Mouse (Mus musculus) hindbrain, postnatal 0 days (tissue): Measurements from ENCODE around the gene Gucy2g. TPM values are rescaled to one million over a fixed set of nuclear protein-coding genes. Genes with fewer than 3 reads are reported as not detected.
A peak's percentile ranks its signal among the peaks of the same experiment; 100 is the strongest.
"Not testable (repeated sequence)": the region's sequence is repeated elsewhere in the genome, so short reads cannot be mapped to it uniquely, and the experiment has no call there.

Experiments used
- ATAC-seq: fragments of 200-750 bp; cut with Nextera tagmentation; 2 replicates; pipeline ENCODE4 v1.8.0; 2017; ENCODE audit warnings: mild to moderate bottlenecking, moderate TSS enrichment, moderate library complexity
- DNase-seq: peaks from one replicate; pipeline ENCODE4 v3.0.0-alpha.2; 2015; ENCODE audit warnings: low spot score
- H3K27ac ChIP-seq: fragments of 300-500 bp; sonication (generic); 2 replicates; pipeline ENCODE4 v1.5.1; 2014; ENCODE audit warnings: mild to moderate bottlenecking
- H3K27me3 ChIP-seq: fragments of 300-500 bp; sonication (generic); 2 replicates; pipeline ENCODE4 v1.6.1; 2014; ENCODE audit warnings: low read length, mixed read lengths; ENCODE audit not compliant: insufficient read depth
- H3K36me3 ChIP-seq: fragments of 300-500 bp; sonication (generic); 2 replicates; pipeline ENCODE4 v1.6.1; 2014; ENCODE audit warnings: low read length, mixed read lengths; ENCODE audit not compliant: insufficient read depth
- H3K4me1 ChIP-seq: fragments of 300-500 bp; sonication (generic); 2 replicates; pipeline ENCODE4 v1.6.1; 2014; ENCODE audit warnings: antibody characterized with exemption, low read length, mixed read lengths; ENCODE audit not compliant: insufficient read depth
- H3K4me2 ChIP-seq: fragments of 300-500 bp; sonication (generic); 2 replicates; pipeline ENCODE4 v1.6.1; 2014; ENCODE audit warnings: low read depth, mild to moderate bottlenecking, low read length, moderate library complexity, mixed read lengths
- H3K4me3 ChIP-seq: fragments of 300-500 bp; sonication (generic); 2 replicates; pipeline ENCODE4 v1.5.1; 2014; ENCODE audit warnings: low read length
- H3K9ac ChIP-seq: fragments of 300-500 bp; sonication (generic); replicated peaks from 2 replicates; pipeline ENCODE4 v1.6.1; 2014; ENCODE audit warnings: mild to moderate bottlenecking, low read length, moderate library complexity, mixed read lengths
- H3K9me3 ChIP-seq: fragments of 300-500 bp; sonication (generic); 2 replicates; pipeline ENCODE4 v1.6.1; 2016; ENCODE audit warnings: low read length, mixed read lengths
- CTCF ChIP-seq: IDR thresholded peaks from 2 replicates; pipeline ENCODE4 v1.5.1; 2016; ENCODE audit warnings: antibody characterized with exemption, control low read depth, low read depth
- WGBS: fragments of 180-500 bp; shearing (Covaris S2); extraction: QIAGEN DNeasy Blood & Tissue Kit; methylation state at CpG from one replicate; pipeline ENCODE4 v1.1.7; 2014; 5-methylcytosine and 5-hydroxymethylcytosine counted together
- polyA plus RNA-seq: library from polyadenylated mRNA; unstranded; fragments of >200 nt; fragmentation: Nextera tagmentation; extraction: Ambion mirVana; gene quantifications from 2 replicates; pipeline ENCODE4 v1.2.1, GENCODE M21; 2015
- total RNA-seq: library from RNA; depleted of rRNA; stranded (reverse); fragments of >200 nt; gene quantifications from 2 replicates; pipeline ENCODE4 v1.2.3, GENCODE M21; 2014

Gucy2g gene
- total and polyA plus RNA-seq, 2 experiments from 2014 or later: 0.09 TPM; not detected in 1

DNA sequence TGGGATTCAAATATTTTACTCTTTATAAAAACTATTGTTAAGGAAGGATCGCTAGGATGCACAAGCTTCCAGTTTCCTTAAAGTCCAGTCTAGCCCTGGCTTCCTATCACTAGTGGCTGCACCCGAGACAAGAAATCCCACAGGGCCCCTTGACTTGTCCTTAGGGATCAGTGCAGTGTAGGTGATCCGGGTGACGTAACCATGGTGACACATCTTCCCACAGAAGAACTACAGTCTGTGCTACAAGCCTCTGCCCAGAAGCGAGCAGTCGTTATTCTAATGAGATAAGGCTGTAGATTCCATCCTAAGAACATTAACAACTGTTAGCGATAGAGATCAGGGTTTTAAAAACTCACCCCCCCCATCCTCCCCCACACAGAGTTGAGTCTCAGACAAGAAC is 56.0 kb downstream of the Gucy2g start:
- Histone ChIP-seq H3K9ac (no peak overlapping the region), H3K27me3 (no peaks in the 10 kb centered on the region), H3K4me1 (no peaks in the 10 kb centered on the region; the same call in 1 of the 2 replicates), H3K4me3 (no peak overlapping the region), H3K4me2 (no peak overlapping the region), H3K36me3 (no peaks in the 10 kb centered on the region), H3K27ac (peak overlapping the region; percentile 63), H3K9me3 (no peaks in the 10 kb centered on the region)
- 33% methylated on average over 7 of the region's 7 CpGs for WGBS
- TF ChIP-seq CTCF: no peak
- DNase-seq: peak; percentile 27
- ATAC-seq: peak; percentile 61; the same call in 1 of the 2 replicates

GRCm38 (mm10) chr19:55184442-55184841 is 56.6 kb downstream of the Gucy2g start:
- H3K27ac ChIP-seq: peak overlapping the region; percentile 63
- 45% methylated on average over 7 of the region's 7 CpGs for WGBS

DNA sequence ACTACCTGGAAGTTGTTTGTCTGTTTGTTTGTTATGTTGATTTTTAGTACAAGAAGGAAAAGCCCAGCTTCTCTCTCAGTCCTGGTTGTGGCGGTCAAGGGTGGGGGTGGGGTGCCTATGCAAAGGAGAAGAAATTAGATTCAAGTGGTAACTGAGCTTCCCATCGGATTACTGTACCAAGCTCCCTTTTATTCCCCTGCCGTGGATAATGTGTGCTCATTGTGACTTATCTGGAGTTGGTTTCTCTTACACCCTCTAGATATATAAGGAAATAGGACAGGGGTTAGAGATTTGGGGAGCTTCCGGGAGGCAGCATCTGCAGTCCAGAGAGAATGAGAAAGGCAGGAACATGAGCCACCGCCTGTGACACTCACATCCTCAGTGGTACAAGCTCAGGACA is 60.6 kb downstream of the Gucy2g start, which contains the start of gene Tectb:
Tectb (plus strand) TSS at position 301 of the 400 bp plus-strand sequence.
- H3K9me3 ChIP-seq: no peaks in the 10 kb centered on the region
- H3K36me3 ChIP-seq: no peaks in the 10 kb centered on the region
- DNase-seq: no peak
- H3K4me1 ChIP-seq: no peaks in the 10 kb centered on the region; the same call in 1 of the 2 replicates
- no peak for ATAC-seq
- H3K27ac ChIP-seq: no peak within 1 kb of the TSS
- TF ChIP-seq CTCF: no peak
- H3K4me2 ChIP-seq: no peak within 1 kb of the TSS
- 72% methylated on average over 5 of the region's 5 CpGs for WGBS
- no peak within 1 kb of the TSS for H3K9ac ChIP-seq
- no peaks in the 10 kb centered on the region for H3K27me3 ChIP-seq
- H3K4me3 ChIP-seq: no peak within 1 kb of the TSS

More at GRCm38 (mm10) chr19:55184442-55184841, 56.6 kb downstream of the Gucy2g start:
- Histone ChIP-seq H3K36me3 (no peaks in the 10 kb centered on the region), H3K4me1 (no peaks in the 10 kb centered on the region; the same call in 1 of the 2 replicates), H3K27me3 (no peaks in the 10 kb centered on the region), H3K4me2 (no peak overlapping the region), H3K4me3 (no peak overlapping the region), H3K9me3 (no peaks in the 10 kb centered on the region), H3K9ac (no peak overlapping the region)
- no peak for TF ChIP-seq CTCF
- peak; percentile 48 for DNase-seq
- ATAC-seq: 0 out of 2 replicates have a peak, but pooled peaks have one; percentile 44

- no peak for DNase-seq
Observed at GRCm38 (mm10) chr19:55177143-55177542, 63.9 kb downstream of the Gucy2g start.

DNA sequence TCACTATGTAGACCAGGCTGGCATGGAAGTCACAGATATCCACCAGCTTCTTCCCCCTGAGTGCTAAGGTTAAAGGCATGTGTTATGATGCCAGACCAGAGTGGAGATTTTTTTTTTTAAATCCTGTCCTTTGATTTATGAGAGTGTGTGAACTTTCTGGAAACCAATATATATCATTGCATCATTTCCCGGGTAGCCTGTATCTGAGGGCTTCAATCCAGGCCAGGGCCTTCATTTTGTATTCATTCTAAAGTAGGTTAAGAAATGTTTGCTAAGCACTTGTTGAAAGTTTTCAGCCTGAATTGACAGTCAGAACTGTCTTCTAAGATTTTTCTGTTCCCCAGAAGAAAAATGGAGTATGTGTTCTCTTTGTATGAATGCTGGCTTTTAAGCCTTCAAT is 69.5 kb downstream of the Gucy2g start:
- Histone ChIP-seq H3K27ac (no peak overlapping the region), H3K9me3 (no peaks in the 10 kb centered on the region), H3K27me3 (no peaks in the 10 kb centered on the region), H3K4me3 (no peak overlapping the region), H3K9ac (no peak overlapping the region), H3K4me2 (no peak overlapping the region), H3K4me1 (no peaks in the 10 kb centered on the region), H3K36me3 (no peaks in the 10 kb centered on the region)
- no peak for TF ChIP-seq CTCF
- no peak for DNase-seq
- no peak for ATAC-seq
- WGBS: 86% methylated on average over 1 of the region's 1 CpGs

More at GRCm38 (mm10) chr19:55177143-55177542, 63.9 kb downstream of the Gucy2g start:
- TF ChIP-seq CTCF: no peak
- no peaks in the 10 kb centered on the region for H3K36me3 ChIP-seq
- no peaks in the 10 kb centered on the region for H3K4me1 ChIP-seq
- 82% methylated on average over 3 of the region's 3 CpGs for WGBS
- no peak overlapping the region for H3K4me2 ChIP-seq
- H3K27me3 ChIP-seq: no peaks in the 10 kb centered on the region
- no peak overlapping the region for H3K4me3 ChIP-seq
- ATAC-seq: no peak
- no peak overlapping the region for H3K27ac ChIP-seq
- H3K9ac ChIP-seq: no peak overlapping the region
- no peaks in the 10 kb centered on the region for H3K9me3 ChIP-seq

GRCm38 (mm10) chr19:55170399-55170798 is 70.6 kb downstream of the Gucy2g start:
- DNase-seq (no peak), ATAC-seq (no peak)
- Histone ChIP-seq H3K4me2 (no peak overlapping the region), H3K27ac (no peak overlapping the region), H3K36me3 (no peaks in the 10 kb centered on the region), H3K4me1 (no peaks in the 10 kb centered on the region), H3K9ac (no peak overlapping the region), H3K9me3 (no peaks in the 10 kb centered on the region), H3K4me3 (no peak overlapping the region), H3K27me3 (no peaks in the 10 kb centered on the region)
- TF ChIP-seq CTCF: no peak

- H3K9me3 ChIP-seq, H3K9ac ChIP-seq, H3K27me3 ChIP-seq, H3K4me3 ChIP-seq, DNase-seq, H3K27ac ChIP-seq, H3K4me1 ChIP-seq, ATAC-seq, H3K4me2 ChIP-seq, H3K36me3 ChIP-seq: not testable (repeated sequence)
- WGBS: 91% methylated on average over 8 of the region's 8 CpGs
Observed at GRCm38 (mm10) chr19:55169236-55169729, 71.8 kb downstream of the Gucy2g start.
